Mouse (Mus musculus): ENCODE measurements around the gene Gc. TPM values are rescaled to one million over a fixed set of nuclear protein-coding genes. Genes with fewer than 3 reads are reported as not detected.

Gc gene
- polyA plus RNA-seq, 1 experiment from 2014 or later = 1.3 TPM

DNA sequence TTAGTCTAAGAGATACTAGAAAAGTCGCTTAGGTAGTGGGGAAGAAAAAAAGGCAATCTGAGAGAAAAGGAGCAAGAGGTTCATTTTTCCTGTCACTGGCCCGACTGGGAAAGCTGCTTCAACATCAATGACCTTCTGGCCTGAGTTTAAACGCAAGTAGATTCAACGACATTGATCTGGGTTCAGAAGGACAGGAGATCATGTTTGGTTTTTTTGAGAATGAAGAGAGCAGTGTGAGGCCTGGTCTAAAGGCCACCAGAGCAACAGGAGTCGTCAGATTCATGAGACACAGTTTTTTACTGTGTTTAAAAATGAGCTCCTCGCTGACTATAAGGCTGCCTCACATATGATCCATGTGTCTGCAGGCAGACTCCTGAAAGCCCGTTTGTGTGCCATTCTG, 9.7 kb downstream of the Gc start:
- WGBS = 60% methylated on average over 7 of the region's 7 CpGs
- H3K27me3 ChIP-seq = no peaks in the 10 kb centered on the region
- H3K27ac ChIP-seq = no peak overlapping the region
- no peak overlapping the region for H3K4me3 ChIP-seq
- H3K4me2 ChIP-seq = no peak overlapping the region
- H3K4me1 ChIP-seq = no peaks in the 10 kb centered on the region
- no peak for ATAC-seq (ENCODE audit: insufficient number of reproducible peaks, low FRiP score, low TSS enrichment, low read depth)
- no peaks in the 10 kb centered on the region for H3K36me3 ChIP-seq
- H3K9ac ChIP-seq = no peak overlapping the region
- H3K9me3 ChIP-seq = no peaks in the 10 kb centered on the region

- H3K27me3 ChIP-seq = no peaks in the 10 kb centered on the region
- no peak overlapping the region for H3K27ac ChIP-seq
- H3K4me1 ChIP-seq = no peaks in the 10 kb centered on the region
- no peak overlapping the region for H3K4me2 ChIP-seq
- no peaks in the 10 kb centered on the region for H3K36me3 ChIP-seq
- no peak overlapping the region for H3K4me3 ChIP-seq
- WGBS = 89% methylated on average over 4 of the region's 4 CpGs
- H3K9me3 ChIP-seq = no peaks in the 10 kb centered on the region
- no peak for ATAC-seq (ENCODE audit: insufficient number of reproducible peaks, low FRiP score, low TSS enrichment, low read depth)
- no peak overlapping the region for H3K9ac ChIP-seq
Observed at GRCm38 (mm10) chr5:89444360-89444759, 13.3 kb downstream of the Gc start.

DNA sequence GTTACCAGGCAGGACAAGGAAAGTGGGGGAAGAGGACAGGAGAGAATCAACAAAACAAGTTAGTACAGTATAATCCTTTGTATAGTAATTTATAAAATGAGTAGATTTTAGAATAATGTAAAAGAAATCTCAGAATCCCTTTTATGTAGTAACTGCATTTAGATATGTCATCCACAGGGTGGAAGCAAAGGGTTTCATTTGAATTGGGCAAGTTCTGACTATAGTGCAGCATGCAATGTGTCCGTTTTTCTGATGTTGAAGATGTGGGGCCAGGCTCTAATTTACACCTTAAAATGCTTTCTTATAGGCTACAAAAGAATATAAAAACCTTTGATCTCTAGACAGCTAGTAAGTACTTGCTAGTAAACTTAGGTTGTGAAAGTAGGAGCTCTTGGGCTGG, 46.2 kb downstream of the Gc start:
- no peak overlapping the region for H3K4me2 ChIP-seq
- no peaks in the 10 kb centered on the region for H3K9me3 ChIP-seq
- no peaks in the 10 kb centered on the region for H3K4me1 ChIP-seq
- no peak overlapping the region for H3K4me3 ChIP-seq
- 24% methylated on average over 1 of the region's 1 CpGs for WGBS
- H3K36me3 ChIP-seq = no peaks in the 10 kb centered on the region
- H3K27ac ChIP-seq = no peak overlapping the region
- H3K27me3 ChIP-seq = no peaks in the 10 kb centered on the region
- no peak overlapping the region for H3K9ac ChIP-seq
- ATAC-seq (ENCODE audit: insufficient number of reproducible peaks, low FRiP score, low TSS enrichment, low read depth) = no peak

DNA sequence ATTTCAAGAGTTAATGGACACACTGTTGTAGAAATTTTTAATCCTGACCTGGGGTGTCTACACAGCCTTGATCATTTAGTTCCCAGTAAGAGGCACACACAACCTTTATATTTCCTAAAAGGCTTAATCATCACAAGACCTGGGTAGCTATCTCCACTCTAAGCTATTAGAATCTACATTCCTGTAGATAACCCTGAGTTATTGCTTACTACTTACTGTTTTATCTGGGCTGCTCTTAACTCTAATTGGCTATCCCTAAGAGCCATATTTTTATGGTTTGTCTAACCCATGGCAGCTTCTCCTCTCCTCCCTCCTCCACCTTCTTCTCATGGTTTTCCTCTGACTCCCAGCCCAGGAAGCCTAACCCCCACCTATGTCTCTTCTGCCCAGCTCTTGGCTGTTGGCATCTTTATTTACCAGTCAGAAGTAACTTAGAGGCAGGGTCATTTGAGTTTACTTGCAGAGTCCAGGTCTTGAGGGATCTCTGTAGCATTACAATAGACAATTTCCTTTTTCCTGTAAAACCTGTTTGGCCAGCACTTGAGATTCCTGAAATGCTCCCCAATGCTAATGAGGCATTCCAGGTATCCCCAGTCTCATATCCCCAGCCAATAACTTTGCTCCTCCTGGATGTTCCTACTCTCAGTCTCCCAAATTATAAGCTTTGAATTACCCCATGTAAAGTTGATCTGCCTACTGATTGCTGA, 50.2 kb downstream of the Gc start:
- Histone ChIP-seq H3K27ac (no peak overlapping the region), H3K27me3 (no peaks in the 10 kb centered on the region), H3K9me3 (no peaks in the 10 kb centered on the region), H3K36me3 (no peaks in the 10 kb centered on the region), H3K9ac (no peak overlapping the region), H3K4me3 (no peak overlapping the region), H3K4me1 (no peaks in the 10 kb centered on the region), H3K4me2 (no peak overlapping the region)
- ATAC-seq (ENCODE audit: insufficient number of reproducible peaks, low FRiP score, low TSS enrichment, low read depth) = no peak

- ATAC-seq (ENCODE audit: insufficient number of reproducible peaks, low FRiP score, low TSS enrichment, low read depth) = no peak
- Histone ChIP-seq H3K27ac (no peak overlapping the region), H3K4me3 (no peak overlapping the region), H3K36me3 (no peaks in the 10 kb centered on the region), H3K9me3 (no peaks in the 10 kb centered on the region), H3K4me2 (no peak overlapping the region), H3K4me1 (no peaks in the 10 kb centered on the region), H3K9ac (no peak overlapping the region), H3K27me3 (no peaks in the 10 kb centered on the region)
- 39% methylated on average over 1 of the region's 1 CpGs for WGBS
Observed at GRCm38 (mm10) chr5:89405132-89405531, 52.6 kb downstream of the Gc start.

GRCm38 (mm10) chr5:89390405-89390804, 67.3 kb downstream of the Gc start:
- Histone ChIP-seq H3K9me3 (no peaks in the 10 kb centered on the region), H3K4me2 (no peak overlapping the region), H3K9ac (no peak overlapping the region), H3K4me1 (no peaks in the 10 kb centered on the region), H3K27me3 (no peaks in the 10 kb centered on the region), H3K4me3 (no peak overlapping the region), H3K27ac (no peak overlapping the region), H3K36me3 (no peaks in the 10 kb centered on the region)
- ATAC-seq (ENCODE audit: insufficient number of reproducible peaks, low FRiP score, low TSS enrichment, low read depth) = no peak
- WGBS = 68% methylated on average over 1 of the region's 1 CpGs

GRCm38 (mm10) chr5:89384204-89384603, 73.5 kb downstream of the Gc start:
- Histone ChIP-seq H3K9ac (no peak overlapping the region), H3K27me3 (no peaks in the 10 kb centered on the region), H3K4me1 (no peaks in the 10 kb centered on the region), H3K9me3 (no peaks in the 10 kb centered on the region), H3K4me2 (no peak overlapping the region), H3K36me3 (no peaks in the 10 kb centered on the region), H3K4me3 (no peak overlapping the region), H3K27ac (no peak overlapping the region)
- 26% methylated on average over 5 of the region's 5 CpGs for WGBS
- no peak for ATAC-seq (ENCODE audit: insufficient number of reproducible peaks, low FRiP score, low TSS enrichment, low read depth)

DNA sequence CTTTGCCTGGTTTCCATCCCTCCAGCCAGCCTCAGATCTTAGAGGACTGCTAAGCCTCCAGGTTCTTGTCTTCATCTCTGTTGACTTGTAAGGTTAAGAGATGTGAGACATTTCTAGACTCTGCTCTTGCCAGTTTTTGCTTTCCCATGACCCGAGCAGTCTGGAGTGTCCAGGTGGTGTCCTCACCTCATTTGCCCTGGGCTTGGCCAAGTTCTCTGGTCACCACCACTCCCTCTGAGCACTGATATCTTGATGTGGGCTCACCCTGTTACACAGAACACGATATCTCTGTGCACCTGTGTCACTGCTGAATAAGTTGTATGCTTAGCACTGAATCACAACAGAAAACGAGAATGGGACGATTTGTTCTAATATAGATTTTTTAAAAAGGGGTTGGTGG, 76.4 kb downstream of the Gc start:
- Histone ChIP-seq H3K27ac (no peak overlapping the region), H3K27me3 (no peaks in the 10 kb centered on the region), H3K9ac (no peak overlapping the region), H3K36me3 (no peaks in the 10 kb centered on the region), H3K4me3 (no peak overlapping the region), H3K4me1 (no peaks in the 10 kb centered on the region), H3K4me2 (no peak overlapping the region), H3K9me3 (no peaks in the 10 kb centered on the region)
- ATAC-seq (ENCODE audit: insufficient number of reproducible peaks, low FRiP score, low TSS enrichment, low read depth) = no peak
- 84% methylated on average over 4 of the region's 4 CpGs for WGBS

GRCm38 (mm10) chr5:89370140-89370539, 87.6 kb downstream of the Gc start:
- no peaks in the 10 kb centered on the region for H3K36me3 ChIP-seq
- 40% methylated on average over 1 of the region's 1 CpGs for WGBS

GRCm38 (mm10) chr5:89368045-89368743, 89.5 kb downstream of the Gc start:
- no peaks in the 10 kb centered on the region for H3K9me3 ChIP-seq
- H3K4me2 ChIP-seq = no peak overlapping the region
- no peak overlapping the region for H3K9ac ChIP-seq
- no peaks in the 10 kb centered on the region for H3K36me3 ChIP-seq
- H3K27me3 ChIP-seq = no peaks in the 10 kb centered on the region
- WGBS = 66% methylated on average over 4 of the region's 4 CpGs
- no peak overlapping the region for H3K27ac ChIP-seq
- H3K4me3 ChIP-seq = no peak overlapping the region
- no peaks in the 10 kb centered on the region for H3K4me1 ChIP-seq
- no peak for ATAC-seq (ENCODE audit: insufficient number of reproducible peaks, low FRiP score, low TSS enrichment, low read depth)

More at GRCm38 (mm10) chr5:89370140-89370539, 87.6 kb downstream of the Gc start:
- Histone ChIP-seq H3K27me3 (no peaks in the 10 kb centered on the region), H3K9ac (no peak overlapping the region), H3K4me1 (no peaks in the 10 kb centered on the region), H3K27ac (no peak overlapping the region), H3K9me3 (no peaks in the 10 kb centered on the region), H3K4me2 (no peak overlapping the region), H3K4me3 (no peak overlapping the region)
- no peak for ATAC-seq (ENCODE audit: insufficient number of reproducible peaks, low FRiP score, low TSS enrichment, low read depth)

All from limb, embryonic 15.5 days (tissue).